Comparison of ENCODE assay signal across 8 mouse cellular contexts in genomic region chr9:56889817-56890216, GRCm38 (mm10). TPM values are rescaled to one million over a fixed set of nuclear protein-coding genes. Genes with fewer than 3 reads are reported as not detected.
DNase-seq lines count a peak whose midpoint lies in the region; ATAC-seq lines count a peak whose summit lies in the region.

No protein-coding gene starts in this region.

- no peak overlapping the region for H3K9ac ChIP-seq in heart, embryonic 12.5 days
- 0 out of 2 replicates have a peak overlapping the region, but pooled peaks have one; percentile 10 for H3K9ac ChIP-seq in intestine, embryonic 16.5 days (ENCODE audit: low read depth, low read length)

- H3K9me3 ChIP-seq in heart, embryonic 12.5 days (replicated peaks) = no peaks in the 10 kb centered on the region
- H3K9me3 ChIP-seq in intestine, embryonic 16.5 days (ENCODE audit: control insufficient read depth, low read length) = no peaks in the 10 kb centered on the region

- H3K27me3 ChIP-seq in heart, embryonic 12.5 days (replicated peaks) = peaks cover 11% of the 10 kb centered on the region; the same call in 1 of the 2 replicates
- no peaks in the 10 kb centered on the region for H3K27me3 ChIP-seq in intestine, embryonic 16.5 days (replicated peaks; ENCODE audit: control insufficient read depth, insufficient read depth, low read length)

- DNase-seq in heart, adult 11 months = peak; percentile 95
- peak; percentile 69 to 83 for DNase-seq in cerebellum, postnatal 25 days
- peak; percentile 84 for DNase-seq in gastrocnemius, adult 18-20 months (ENCODE audit: low spot score)
- DNase-seq in left cerebral cortex, postnatal 10 days (ENCODE audit: extremely low spot score in 1 of 2, low spot score in 2 of 2) = peak; percentile 80 to 81
- DNase-seq in right cerebral cortex, postnatal 4 days = peak; percentile 68

- no peak overlapping the region for H3K4me2 ChIP-seq in heart, embryonic 12.5 days
- peak overlapping the region; percentile 26 for H3K4me2 ChIP-seq in intestine, embryonic 16.5 days (ENCODE audit: low read depth, low read length)

- ATAC-seq in heart, embryonic 12.5 days (ENCODE audit: insufficient number of reproducible peaks, low FRiP score) = no peak
- peak; percentile 63 for ATAC-seq in intestine, embryonic 16.5 days
- peak; percentile 79 for ATAC-seq in megakaryocyte progenitor cell, adult 5-6 weeks (replicated peaks; ENCODE audit: poor library complexity)

- peaks cover 30% of the 10 kb centered on the region for H3K4me1 ChIP-seq in heart, embryonic 12.5 days (replicated peaks)
- peaks cover 2% of the 10 kb centered on the region; the same call in 1 of the 2 replicates for H3K4me1 ChIP-seq in intestine, embryonic 16.5 days (ENCODE audit: control insufficient read depth, insufficient read depth, low read length)

- WGBS in heart, embryonic 12.5 days = 19% methylated on average over 14 of the region's 14 CpGs
- 11% methylated on average over 14 of the region's 14 CpGs for WGBS in intestine, embryonic 16.5 days

- no peak overlapping the region for H3K27ac ChIP-seq in heart, embryonic 12.5 days (ENCODE audit: poor library complexity, severe bottlenecking)
- H3K27ac ChIP-seq in intestine, embryonic 16.5 days (ENCODE audit: low read length) = no peak overlapping the region

- intact Hi-C loops in left cerebral cortex, postnatal 10 days (cut with DNase I) = loop anchor here (2.0 to 5.0 kb wide), 2 partner anchors 37 to 47 kb away; partner anchors contain the start of gene Snx33

- no peak overlapping the region for H3K4me3 ChIP-seq in heart, embryonic 12.5 days
- H3K4me3 ChIP-seq in intestine, embryonic 16.5 days (ENCODE audit: low read length) = no peak overlapping the region

- H3K36me3 ChIP-seq in heart, embryonic 12.5 days = peaks cover 77% of the 10 kb centered on the region
- H3K36me3 ChIP-seq in intestine, embryonic 16.5 days (ENCODE audit: control insufficient read depth, insufficient read depth, low read length) = 0 out of 2 replicates have a peak, but pooled peaks cover 3% of the 10 kb centered on the region

RNA-seq across cellular contexts. Expression of gene Cspg4, which starts 25.0 kb away (rescaled TPM):
- polyA plus RNA-seq in heart, embryonic 12.5 days (2016; fragmentation: Nextera tagmentation; extraction: Ambion mirVana) = 32.5 and 35.9 TPM in 2 replicates
- total RNA-seq in gastrocnemius, adult 18-20 months (2021) = 1 to 10 TPM; 2.9 to 5.8 TPM
- 17.4 and 18.2 TPM in 2 replicates for polyA plus RNA-seq in intestine, embryonic 16.5 days (2015; fragmentation: Nextera tagmentation; extraction: Ambion mirVana)
- 10 to 100 TPM; 21.2 to 28.0 TPM for total RNA-seq in left cerebral cortex, postnatal 10 days (2021)
- total RNA-seq in megakaryocyte progenitor cell, adult 5-6 weeks (2015) = not detected in 2 replicates
- total RNA-seq in megakaryocyte progenitor cell, adult 5-6 weeks (2017) = not detected in 2 replicates

RNA-seq across cellular contexts. Expression of gene Odf3l1, which starts 25.3 kb away (rescaled TPM):
- 0.84 and 1.5 TPM in 2 replicates for polyA plus RNA-seq in heart, embryonic 12.5 days (2016; fragmentation: Nextera tagmentation; extraction: Ambion mirVana)
- total RNA-seq in gastrocnemius, adult 18-20 months (2021) = not detected
- polyA plus RNA-seq in intestine, embryonic 16.5 days (2015; fragmentation: Nextera tagmentation; extraction: Ambion mirVana) = 1.4 and 1.5 TPM in 2 replicates
- not detected for total RNA-seq in left cerebral cortex, postnatal 10 days (2021)
- total RNA-seq in megakaryocyte progenitor cell, adult 5-6 weeks (2015) = not detected in 2 replicates
- total RNA-seq in megakaryocyte progenitor cell, adult 5-6 weeks (2017) = not detected in 2 replicates

RNA-seq across cellular contexts. Expression of gene Snx33, which starts 38.4 kb away (rescaled TPM):
- 10.2 and 10.5 TPM in 2 replicates for polyA plus RNA-seq in heart, embryonic 12.5 days (2016; fragmentation: Nextera tagmentation; extraction: Ambion mirVana)
- 1 to 10 TPM; 2.1 to 3.3 TPM for total RNA-seq in gastrocnemius, adult 18-20 months (2021)
- 4.8 and 5.2 TPM in 2 replicates for polyA plus RNA-seq in intestine, embryonic 16.5 days (2015; fragmentation: Nextera tagmentation; extraction: Ambion mirVana)
- 1 to 10 TPM; 3.4 to 4.1 TPM for total RNA-seq in left cerebral cortex, postnatal 10 days (2021)
- 3.3 TPM in 2 replicates for total RNA-seq in megakaryocyte progenitor cell, adult 5-6 weeks (2015)
- total RNA-seq in megakaryocyte progenitor cell, adult 5-6 weeks (2017) = 2.8 TPM in 2 replicates

RNA-seq across cellular contexts. Expression of gene Imp3, which starts 47.5 kb away (rescaled TPM):
- polyA plus RNA-seq in heart, embryonic 12.5 days (2016; fragmentation: Nextera tagmentation; extraction: Ambion mirVana) = 58.2 and 65.0 TPM in 2 replicates
- 10 to 100 TPM; 46.7 to 51.6 TPM for total RNA-seq in gastrocnemius, adult 18-20 months (2021)
- polyA plus RNA-seq in intestine, embryonic 16.5 days (2015; fragmentation: Nextera tagmentation; extraction: Ambion mirVana) = 60.9 and 67.2 TPM in 2 replicates
- 10 to 100 TPM; 49.0 to 55.8 TPM for total RNA-seq in left cerebral cortex, postnatal 10 days (2021)
- 138 and 147 TPM in 2 replicates for total RNA-seq in megakaryocyte progenitor cell, adult 5-6 weeks (2015)
- total RNA-seq in megakaryocyte progenitor cell, adult 5-6 weeks (2017) = 68.5 and 77.3 TPM in 2 replicates
